Mouse (Mus musculus): ENCODE results near the gene Aim2.

DNA sequence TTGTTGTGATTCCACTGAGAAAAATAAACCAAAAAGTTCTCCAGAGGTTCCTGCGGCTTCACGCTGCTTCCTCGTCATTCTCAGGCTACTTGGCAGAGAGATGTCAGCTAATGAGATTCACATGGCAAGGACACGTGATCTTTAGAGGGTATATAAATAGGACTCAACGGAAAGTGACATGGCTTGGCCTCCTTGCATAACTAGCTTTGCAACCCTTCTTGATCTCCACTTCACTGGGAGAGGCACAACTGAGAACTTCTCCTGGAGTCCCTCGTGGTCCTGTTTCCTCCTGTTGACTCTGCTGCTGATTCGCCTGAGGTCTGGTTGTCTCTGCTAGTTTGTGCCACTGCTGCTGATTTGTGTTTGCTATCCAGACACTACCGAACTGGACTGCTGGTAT is 76.7 kb downstream of the Aim2 start:
- no peak for TF ChIP-seq CTCF (IDR thresholded peaks at IDR 0.05; ENCODE audit: borderline replicate concordance, extremely low read depth, insufficient read depth, insufficient read length)
- no peak for TF ChIP-seq POLR2A (IDR thresholded peaks at IDR 0.05; ENCODE audit: borderline replicate concordance, extremely low read depth, insufficient read depth, insufficient read length, poor library complexity, severe bottlenecking)

All from brain, embryonic 14.5 days (tissue).